Mouse (Mus musculus): ENCODE measurements around the gene Nck2.
A peak's percentile ranks its signal among the peaks of the same experiment; 100 is the strongest.

Nck2 gene

DNA sequence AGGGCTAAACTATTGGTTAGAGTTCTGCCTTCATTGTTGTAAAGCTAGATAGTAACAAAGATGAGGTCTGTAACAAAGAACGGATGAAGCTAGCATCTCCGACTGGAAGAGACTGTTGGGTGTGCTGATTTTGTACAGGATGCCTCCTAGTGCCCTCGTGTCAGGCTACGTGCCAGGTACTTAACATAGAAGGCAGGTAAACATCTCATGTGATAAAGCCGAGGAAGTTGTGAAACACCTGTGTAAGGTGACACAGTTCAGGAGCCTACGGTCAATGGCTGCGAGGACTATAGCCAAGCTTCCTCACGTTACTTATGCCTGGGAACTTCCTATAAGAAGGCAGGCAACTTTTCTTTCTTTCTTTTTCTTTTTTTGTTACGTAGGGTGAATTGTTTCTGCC lies at the start of gene Nck2:
TSS of gene Nck2 (plus strand) at position 49 of the 400 bp plus-strand sequence.
- DNase-seq (ENCODE audit: low spot score in 2 of 2), result peak in 1 of 2 experiments; percentile 20

DNA sequence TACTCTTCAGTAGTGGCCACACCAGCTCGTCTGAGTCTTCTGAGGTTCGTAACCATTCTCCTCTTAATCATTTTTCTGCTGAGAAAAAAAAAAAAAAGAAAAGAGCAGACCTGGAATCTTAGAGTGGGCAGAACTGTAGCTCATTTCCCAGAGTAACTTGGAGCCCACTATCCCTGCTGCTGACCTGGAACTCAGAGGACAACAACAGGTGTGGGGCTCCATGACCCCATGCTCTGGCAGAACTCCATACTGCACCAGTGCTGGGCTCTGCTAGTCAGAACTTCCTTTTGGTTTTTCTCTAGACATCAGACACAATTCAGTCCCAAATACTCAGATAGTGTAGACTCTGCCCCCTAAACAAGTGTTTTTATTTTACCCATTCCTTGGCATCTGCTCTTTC lies 49.3 kb upstream of the Nck2 start:
- no peak for DNase-seq (ENCODE audit: low spot score in 2 of 2)

DNA sequence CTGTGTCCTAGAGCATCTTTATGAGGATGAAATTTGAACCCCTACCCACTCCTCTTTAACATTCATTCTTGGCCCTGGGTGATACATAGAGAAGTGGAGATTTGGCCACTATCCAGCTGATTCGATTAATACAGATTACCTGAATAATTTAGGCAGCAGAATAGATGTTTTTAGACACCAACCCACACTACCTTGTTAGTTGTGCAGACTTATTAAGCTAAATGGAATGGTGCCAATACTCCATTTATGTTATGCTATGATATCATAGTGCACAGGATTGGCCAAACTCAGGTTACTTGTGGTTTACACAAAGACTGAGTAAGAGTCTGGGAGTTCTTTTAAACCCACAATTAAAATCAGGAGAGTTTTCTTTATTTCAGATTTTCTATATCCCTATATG lies 48.6 kb upstream of the Nck2 start:
- DNase-seq (ENCODE audit: low spot score in 2 of 2), result no peak

DNA sequence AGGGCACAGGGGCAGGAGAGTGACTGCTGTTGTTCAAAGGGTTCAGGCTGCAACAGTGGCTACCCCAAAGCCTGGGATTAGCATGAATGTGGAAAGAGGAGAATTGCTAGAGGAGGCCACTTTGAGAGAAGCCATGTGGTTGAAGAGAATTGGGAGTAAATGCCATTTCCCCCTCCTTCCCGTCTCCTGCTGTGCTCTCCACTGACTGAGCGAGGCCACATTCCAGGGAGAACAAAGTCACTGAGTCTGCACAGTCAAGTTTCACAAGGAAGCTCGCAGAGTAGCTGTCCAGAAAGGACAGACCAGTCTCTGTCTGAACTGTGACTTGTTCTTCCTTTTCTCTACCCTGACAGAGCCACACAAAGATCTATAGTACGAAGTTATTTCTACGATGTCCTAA lies 47.9 kb upstream of the Nck2 start:
- no peak for DNase-seq (ENCODE audit: low spot score in 2 of 2)

DNA sequence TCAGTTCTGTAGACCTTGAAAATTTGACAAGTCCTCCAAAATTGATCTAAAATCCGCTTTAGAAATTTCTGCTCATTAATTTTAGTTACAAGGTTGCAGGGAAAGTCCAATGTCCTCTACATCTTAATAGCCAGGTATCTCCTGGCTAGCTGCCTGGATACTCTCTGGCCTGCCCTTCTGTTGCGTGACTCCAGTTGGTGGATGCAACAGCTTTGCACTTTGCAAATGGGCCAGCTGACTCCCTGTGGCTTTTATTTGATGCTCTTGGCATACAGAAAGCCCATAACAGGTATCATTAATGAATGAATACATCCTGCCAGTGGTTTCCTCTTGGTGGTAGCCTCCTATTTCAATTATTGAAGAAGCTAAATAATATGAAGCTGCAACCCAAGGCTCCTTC lies 47.3 kb upstream of the Nck2 start:
- no peak for DNase-seq (ENCODE audit: low spot score in 2 of 2)

DNA sequence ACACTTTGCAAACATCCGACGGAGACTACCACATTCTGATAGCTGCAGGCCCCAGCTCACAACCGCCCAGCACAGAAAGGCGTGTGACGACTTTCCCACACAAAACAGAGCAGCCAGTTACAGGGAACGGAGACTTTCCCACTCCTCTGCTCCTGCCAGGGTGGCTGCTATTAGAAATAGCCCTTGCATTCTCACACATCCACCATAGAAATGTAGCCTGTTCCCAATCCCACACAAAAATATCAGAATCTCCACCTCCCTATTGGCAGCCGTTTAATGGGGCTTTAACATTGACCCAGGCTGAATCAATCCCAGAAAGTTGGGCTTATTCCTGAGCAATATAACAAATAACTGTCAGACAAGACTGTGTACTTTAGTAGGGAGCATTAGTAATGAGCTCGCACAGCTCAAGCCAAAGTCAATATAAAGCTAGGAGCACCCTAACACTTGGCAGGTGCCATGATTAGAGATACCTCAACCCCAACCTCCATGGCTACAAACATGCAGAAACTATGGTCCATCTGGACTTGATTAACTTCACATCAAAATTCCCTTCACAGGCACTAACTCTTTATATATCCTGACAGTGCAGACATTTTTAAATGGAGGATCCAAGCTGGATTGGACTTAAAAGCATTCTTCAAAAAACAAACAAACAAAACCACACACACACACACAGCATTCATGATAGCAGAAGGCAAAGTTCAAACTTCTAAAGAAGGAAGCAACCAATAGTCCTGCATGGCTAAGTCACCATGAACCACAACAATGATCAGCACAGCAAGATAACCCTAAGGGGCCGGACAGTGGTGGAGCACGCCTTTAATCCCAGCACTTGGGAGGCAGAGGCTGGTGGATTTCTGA lies 45.4 kb upstream of the Nck2 start:
- DNase-seq (ENCODE audit: low spot score in 2 of 2), result no peak

DNA sequence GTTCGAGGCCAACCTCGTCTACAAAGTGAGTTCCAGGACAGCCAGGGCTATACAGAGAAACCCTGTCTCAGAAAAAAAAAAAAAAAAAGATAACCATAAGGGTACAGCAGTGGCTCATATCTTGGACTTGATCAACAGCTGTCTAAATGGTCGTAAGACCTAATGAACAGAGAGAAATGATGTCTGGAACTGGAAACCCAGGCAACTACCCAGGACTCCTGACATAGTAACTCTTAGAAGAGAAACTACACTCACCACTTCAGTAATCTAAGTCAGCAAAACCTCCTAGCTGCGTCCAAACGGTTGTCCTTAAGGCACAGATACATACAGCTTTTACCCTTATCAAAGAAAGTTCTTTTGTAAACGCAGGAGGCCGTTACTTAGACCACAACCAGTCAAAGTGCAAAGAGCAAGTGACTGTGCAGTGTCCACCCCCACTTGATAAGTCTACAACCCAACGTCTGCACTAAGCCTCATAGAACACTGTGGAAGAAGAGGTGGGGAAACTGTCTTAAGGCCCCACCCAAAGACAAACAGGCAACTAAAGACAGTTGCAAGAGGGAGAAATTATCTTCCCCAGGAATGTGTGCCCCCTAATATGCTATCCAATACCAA lies 44.7 kb upstream of the Nck2 start:
- no peak for DNase-seq (ENCODE audit: low spot score in 2 of 2)

DNA sequence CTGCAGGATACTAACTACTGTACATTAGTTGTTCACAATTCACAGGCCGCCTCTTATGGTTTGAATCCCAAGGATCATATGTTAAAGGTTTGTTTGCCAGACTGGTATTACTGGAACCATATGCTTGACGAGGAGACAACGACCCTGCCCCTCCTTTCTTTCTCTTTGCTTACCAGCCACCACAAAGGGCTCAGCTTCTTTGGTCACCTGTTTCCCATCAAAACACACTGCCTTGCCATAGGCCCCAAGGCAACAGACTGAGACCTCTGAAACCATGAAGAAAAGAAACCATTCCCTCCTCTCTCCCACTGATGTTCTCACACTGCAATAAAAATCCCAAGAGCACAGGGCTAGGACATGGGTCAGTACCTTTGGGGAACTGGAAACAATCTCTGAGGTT lies 43.7 kb upstream of the Nck2 start:
- DNase-seq (ENCODE audit: low spot score in 2 of 2), result no peak

DNA sequence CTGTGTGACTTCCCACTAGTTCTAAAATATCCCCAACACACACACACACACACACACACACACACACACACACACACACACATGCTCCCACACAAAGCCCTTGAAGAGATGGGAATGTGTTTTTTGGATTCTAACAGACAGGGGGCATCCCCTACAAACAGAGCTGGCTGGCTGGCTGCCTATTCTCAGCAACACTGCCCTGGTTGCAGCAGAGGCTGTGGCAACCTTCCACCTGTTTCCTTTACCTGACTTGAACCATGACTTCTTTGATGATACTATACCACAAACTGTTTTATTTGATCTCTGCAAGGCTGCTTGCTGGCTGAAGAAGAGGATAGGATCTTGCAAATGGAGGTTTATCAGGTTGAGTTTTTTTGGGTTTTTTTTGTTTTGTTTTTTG lies 41.0 kb upstream of the Nck2 start:
- no peak for DNase-seq (ENCODE audit: low spot score in 2 of 2)

DNA sequence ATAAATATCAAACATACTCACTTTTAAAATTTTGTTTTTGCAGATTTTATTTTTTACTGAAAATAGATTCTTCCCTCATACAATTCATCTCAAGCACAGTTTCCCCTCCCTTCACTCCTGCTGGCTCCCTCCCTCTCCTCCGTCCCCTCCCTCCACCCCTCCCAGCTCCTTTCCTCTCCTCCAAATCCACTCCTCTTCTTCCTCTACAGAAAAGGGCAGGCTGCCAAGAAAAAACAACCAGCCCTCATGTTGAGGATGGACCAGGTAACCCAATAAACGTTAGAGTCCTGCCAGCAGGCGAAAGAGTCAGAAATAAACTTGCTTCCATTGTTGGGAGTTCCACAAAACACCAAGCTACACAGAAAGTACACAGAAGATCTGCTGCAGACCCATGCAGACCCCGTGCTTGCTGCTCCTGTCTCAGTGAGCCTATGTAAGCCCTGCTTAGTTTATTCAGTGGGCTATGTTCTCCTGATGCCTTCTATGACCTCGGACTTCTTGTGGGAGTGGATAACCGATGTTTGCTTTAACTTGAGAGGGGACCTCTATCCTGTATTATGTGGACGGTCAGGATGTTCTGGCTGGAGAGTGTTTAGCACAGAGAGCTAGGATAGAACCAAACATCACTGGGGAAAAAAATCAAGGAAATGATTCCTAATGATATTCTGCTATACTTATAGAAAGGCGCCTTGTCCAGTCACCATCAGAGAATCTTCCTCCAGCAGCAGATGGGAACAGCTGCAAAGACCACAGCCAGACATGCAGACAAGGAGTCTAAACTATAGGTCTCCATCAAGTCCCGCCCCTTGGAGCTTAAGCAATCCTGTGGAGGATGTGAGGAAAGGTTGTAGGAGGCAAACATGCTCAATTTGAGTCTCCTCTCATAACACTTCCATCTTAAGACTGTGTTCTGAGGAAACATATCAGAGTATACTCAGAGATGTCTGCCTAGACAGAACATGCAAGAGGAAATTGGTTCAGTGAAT lies 39.4 kb upstream of the Nck2 start:
- DNase-seq (ENCODE audit: low spot score in 2 of 2), result no peak

DNA sequence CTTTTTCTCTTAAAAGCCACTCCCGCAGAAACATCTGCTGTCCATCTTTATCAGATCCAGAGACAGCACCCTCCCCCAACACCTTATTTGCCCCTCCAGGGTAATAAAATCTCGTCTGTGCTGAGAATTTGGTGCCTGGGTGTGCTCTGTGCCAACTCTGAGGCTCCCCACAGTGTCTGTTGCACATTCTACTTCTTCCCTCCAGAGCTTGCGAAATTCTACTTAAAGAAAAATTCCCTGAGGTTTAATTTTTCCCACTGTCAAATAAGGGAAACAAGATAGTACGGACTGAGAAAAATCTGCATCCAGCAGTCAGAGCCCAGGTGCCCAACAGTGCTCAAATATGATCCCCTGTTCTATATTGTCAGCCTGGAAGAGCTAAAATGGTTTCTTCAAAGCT lies 35.4 kb upstream of the Nck2 start:
- DNase-seq (ENCODE audit: low spot score in 2 of 2), result no peak

DNA sequence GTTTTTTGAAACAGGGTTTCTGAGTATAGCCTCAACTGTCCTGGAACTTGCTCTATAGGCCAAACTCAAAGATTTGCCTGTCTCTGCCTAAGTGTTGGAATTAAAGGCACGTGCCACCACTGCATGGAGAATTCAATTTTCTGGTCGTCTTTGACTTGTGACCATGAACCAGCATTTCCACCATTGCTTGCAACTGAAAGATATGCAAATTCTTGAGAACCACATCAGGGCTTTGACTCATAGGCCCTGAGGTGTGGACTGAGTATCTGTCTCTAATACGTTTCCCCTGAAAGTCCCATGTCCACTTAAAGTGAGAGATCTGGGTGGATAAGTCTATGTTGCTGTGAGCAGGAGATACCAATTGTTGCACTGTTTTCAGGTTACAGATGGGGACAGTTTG lies 31.6 kb upstream of the Nck2 start:
- DNase-seq (ENCODE audit: low spot score in 2 of 2), result no peak

DNA sequence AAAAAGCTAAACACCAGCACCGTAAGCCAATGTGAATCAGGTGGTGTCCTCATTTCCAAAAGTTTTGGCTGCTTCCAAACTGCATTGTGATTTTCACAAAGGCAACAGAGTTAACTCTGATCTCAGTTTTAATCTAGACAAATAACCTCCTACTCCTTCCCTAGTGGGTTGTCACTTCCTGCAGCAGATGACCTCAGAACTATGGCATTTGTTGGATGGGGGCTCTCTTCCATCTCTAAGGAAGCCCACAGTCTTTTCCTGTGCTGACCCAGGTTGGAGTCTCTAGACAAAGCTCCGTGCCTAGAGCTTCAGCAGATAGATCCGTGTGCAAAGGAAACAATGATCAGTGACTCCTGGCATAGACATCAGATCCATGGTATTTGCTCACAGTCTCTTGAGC lies 31.1 kb upstream of the Nck2 start:
- no peak for DNase-seq (ENCODE audit: low spot score in 2 of 2)

DNA sequence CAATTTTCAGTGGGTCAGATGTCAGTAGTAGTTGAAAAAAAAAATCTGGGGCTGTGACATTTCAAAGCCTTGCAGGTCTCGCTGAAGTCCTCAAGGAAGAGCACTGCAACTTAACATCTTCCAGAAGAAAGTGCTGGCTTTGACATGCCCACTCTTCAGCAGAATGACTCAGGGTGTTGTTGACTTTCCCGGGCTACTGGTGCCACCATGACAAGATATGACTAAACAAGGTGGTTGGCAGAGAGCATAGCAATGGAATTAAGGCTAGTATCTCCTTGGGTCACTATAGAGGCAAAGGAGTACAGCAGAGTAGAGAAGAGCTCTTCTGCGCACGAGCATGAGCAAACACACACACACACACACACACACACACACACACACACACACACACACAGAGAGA lies 30.6 kb upstream of the Nck2 start:
- no peak for DNase-seq (ENCODE audit: low spot score in 2 of 2)

DNA sequence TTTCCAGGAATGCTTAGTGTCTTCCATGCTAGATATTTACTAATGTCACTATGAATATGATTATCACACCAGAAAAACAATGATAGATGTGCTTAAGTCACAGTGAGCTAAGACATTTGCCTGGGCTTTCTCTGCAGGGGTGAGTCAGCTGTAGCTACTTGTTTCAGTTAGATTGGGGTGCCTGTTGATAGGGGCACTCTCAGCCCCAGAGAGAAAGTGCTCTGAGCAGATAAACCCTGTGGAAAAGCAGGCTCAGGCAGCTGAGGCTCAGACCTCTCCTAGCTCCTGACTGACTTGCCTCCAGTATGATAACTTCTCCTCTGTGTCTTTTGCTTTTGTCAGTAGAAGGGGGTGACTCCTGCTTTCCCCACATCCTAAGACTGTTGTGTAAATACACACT lies 30.2 kb upstream of the Nck2 start:
- no peak for DNase-seq (ENCODE audit: low spot score in 2 of 2)

DNA sequence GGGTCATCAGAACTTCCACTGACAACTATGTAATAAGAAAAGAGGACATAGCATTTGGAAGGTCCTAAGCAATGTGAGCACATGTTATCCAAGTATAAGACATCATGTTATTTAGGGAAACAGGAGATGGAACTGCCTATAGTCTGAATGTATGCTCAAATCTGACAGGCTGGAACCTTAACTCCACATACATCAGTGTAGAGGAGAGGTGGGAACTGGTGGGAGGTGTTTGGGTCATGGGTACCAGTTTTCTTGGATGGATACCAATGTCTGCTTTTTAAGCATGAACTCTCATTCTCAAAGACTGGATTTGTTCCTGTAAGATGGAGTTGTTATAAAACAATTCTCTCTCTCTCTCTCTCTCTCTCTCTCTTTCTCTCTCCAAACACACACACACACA lies 29.4 kb upstream of the Nck2 start:
- DNase-seq (ENCODE audit: low spot score in 2 of 2), result no peak

DNA sequence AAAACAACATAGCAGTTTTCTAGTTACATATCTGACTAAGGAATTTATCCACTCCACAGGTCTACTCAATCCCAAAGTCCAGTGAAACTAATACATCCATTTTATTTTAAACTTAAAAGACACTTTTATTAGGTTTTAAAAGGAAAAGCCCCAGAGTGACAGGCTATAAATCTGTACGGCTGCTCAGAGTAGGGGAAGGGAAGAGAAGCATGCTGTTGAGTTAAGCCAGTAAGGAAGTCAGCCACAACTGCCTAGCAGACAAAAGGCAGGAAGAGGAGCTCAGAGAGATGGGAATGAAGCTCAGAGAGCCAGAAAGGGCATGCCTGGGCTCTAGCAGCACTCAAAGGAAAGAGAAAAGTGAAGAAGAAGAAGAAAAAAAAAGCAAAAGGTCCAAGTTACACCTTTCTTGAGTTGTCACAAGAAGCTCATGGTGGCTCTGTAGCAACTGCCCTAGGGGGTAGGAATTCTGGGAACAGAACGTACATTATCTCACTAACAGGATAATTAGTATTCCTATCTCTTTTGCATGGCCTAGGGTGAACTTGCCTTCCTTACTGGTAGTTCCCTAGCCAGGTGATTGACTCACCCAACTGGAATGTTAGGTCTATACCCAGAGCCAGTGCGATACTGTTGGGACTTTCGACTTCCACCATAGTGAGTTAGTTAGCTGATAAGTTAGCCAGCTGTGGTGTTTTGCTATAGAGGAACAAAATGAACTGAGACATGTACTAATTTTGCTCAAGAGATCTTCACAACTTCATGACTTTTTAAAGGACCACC lies 21.2 kb upstream of the Nck2 start:
- no peak for DNase-seq (ENCODE audit: low spot score in 2 of 2)

DNA sequence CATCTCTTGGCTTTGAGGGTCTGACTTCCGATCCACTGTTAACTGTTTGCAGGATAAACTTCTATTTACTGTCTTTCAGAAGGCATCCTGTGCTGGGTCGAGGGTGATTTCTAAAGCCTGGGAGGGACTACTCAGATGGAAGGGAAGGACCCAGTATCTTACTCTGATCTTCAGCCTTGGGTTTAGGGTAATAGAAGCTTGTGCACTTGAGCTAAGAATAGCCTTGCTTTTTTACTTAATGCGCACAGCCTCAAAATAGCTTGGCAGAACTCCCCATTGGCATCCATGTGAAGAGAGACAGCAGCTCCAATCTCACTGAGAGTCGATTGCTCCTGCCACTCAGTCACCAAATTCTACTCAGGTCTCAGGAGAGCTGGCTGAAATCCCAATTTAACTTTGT lies 17.9 kb upstream of the Nck2 start:
- no peak for DNase-seq (ENCODE audit: low spot score in 2 of 2)

DNA sequence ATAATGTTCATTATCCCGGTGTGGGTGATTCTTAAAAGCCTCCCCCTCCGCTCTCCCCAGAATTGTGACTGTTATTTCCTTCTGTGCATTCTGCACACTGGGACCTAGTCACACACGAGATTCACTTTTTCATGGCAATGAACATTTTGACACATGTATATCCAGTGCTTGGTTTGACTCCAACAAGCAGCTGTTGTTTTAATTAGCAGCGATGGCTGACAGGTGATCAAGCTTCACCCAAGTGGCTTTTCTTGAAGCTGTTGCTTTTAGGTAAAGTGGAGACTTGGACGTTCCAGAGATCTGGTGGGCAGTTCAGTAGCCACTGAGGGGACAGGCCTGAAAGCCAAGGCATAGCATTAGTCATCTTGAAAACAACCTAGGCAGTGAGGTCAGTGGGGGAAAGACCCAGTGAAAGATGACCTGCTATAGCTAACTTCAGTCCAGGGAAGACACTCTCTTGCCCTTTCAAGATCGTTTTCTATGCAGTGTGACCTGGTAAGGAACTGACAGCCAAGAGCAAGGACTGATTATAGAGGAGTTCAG lies 17.3 kb upstream of the Nck2 start:
- no peak for DNase-seq (ENCODE audit: low spot score in 2 of 2)

DNA sequence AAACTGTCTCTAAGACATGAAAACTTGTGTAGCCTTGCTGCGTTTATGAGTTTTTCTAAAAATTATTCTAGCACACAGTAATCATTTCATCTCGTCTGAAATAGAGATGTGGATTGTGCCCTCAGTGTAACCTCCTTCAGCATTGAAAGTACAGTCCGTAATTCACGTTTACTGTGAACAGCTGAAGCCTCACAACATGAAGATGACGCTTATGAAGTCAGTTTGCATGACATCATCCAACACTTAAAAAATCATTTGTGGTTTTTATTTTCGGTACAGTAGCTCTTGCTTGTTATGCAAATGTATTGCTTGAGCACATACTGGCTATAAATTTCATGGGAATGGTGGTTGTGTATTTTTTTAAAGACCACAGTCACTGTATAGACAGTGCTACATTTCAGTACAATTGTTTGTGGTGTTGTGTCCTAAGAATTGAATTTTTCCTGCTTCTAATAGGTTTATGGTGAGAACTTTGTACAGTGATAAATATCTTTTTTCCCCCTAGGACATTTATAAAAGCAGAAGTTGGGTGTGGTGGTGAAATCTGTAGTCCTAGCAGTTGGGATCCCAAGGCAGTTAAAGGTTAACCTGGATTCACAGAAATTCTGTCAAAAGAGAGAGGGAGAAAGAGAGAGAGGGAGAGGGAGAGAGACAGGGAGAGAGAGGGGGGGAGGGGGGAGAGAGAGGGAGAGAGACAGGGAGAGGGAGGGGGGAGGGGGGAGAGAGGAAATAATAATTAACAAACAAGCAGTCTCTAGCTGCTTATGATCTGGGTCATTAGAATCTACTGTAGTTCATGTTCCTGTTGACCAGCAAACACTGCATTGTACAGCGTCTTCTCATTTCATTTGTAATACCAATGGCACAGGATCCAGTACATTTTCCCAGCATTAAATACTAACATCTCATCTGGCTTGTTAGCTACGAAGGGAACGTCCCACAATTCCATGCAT lies 14.2 kb upstream of the Nck2 start:
- DNase-seq (ENCODE audit: low spot score in 2 of 2), result no peak

All from urinary bladder, adult 18-20 months (tissue).